Mouse (Mus musculus): ENCODE results near the gene Fam19a3.

GRCm38 (mm10) chr3:104782061-104782681 is 531 bp upstream of the Fam19a3 start:
- no peak for TF ChIP-seq CTCF (IDR thresholded peaks at IDR 0.05; ENCODE audit: borderline replicate concordance, control insufficient read depth, extremely low read depth, insufficient read depth, low read length, poor library complexity)
- TF ChIP-seq POLR2A (IDR thresholded peaks at IDR 0.05; ENCODE audit: control insufficient read depth, extremely low read depth, insufficient read depth, low read length, poor library complexity), result no peak

Data from thymus, adult 2 months (tissue).